Mouse (Mus musculus) heart, postnatal 0 days (tissue): ENCODE data around the gene Adam22. TPM values are rescaled to one million over a fixed set of nuclear protein-coding genes. Genes with fewer than 3 reads are reported as not detected.

ENCODE experiments used
- ATAC-seq: fragments of 200-750 bp; cut with Nextera tagmentation; 2 replicates; pipeline ENCODE4 v1.8.0; 2017; ENCODE audit warnings: low read depth, moderate number of reproducible peaks, moderate library complexity; ENCODE audit not compliant: insufficient read depth
- DNase-seq: peaks from one replicate; pipeline ENCODE4 v3.0.0-alpha.2; 2016; ENCODE audit warnings: low spot score
- H3K27ac ChIP-seq: fragments of 300-500 bp; sonication (generic); 2 replicates; pipeline ENCODE4 v1.5.1; 2014; ENCODE audit warnings: low read depth, mild to moderate bottlenecking
- H3K27me3 ChIP-seq: fragments of 300-500 bp; sonication (generic); 2 replicates; pipeline ENCODE4 v1.6.1; 2014; ENCODE audit warnings: low read length, mixed read lengths; ENCODE audit not compliant: control insufficient read depth, insufficient read depth
- H3K36me3 ChIP-seq: fragments of 300-500 bp; sonication (generic); replicated peaks from 2 replicates; pipeline ENCODE4 v1.6.1; 2014; ENCODE audit warnings: low read length, mixed read lengths; ENCODE audit not compliant: control insufficient read depth, insufficient read depth
- H3K4me1 ChIP-seq: fragments of 300-500 bp; sonication (generic); 2 replicates; pipeline ENCODE4 v1.6.1; 2014; ENCODE audit warnings: antibody characterized with exemption; ENCODE audit not compliant: control insufficient read depth, insufficient read depth
- H3K4me2 ChIP-seq: fragments of 300-500 bp; sonication (generic); 2 replicates; pipeline ENCODE4 v1.6.1; 2014; ENCODE audit warnings: low read depth, mild to moderate bottlenecking, low read length, moderate library complexity
- H3K4me3 ChIP-seq: fragments of 300-500 bp; sonication (generic); 2 replicates; pipeline ENCODE4 v1.5.1; 2014; ENCODE audit warnings: low read depth, low read length
- H3K9ac ChIP-seq: fragments of 300-500 bp; sonication (generic); replicated peaks from 2 replicates; pipeline ENCODE4 v1.6.1; 2014; ENCODE audit warnings: low read depth, low read length, mixed read lengths
- H3K9me3 ChIP-seq: fragments of 300-500 bp; sonication (generic); replicated peaks from 2 replicates; pipeline ENCODE4 v1.6.1; 2016; ENCODE audit warnings: low read length; ENCODE audit not compliant: control insufficient read depth
- CTCF ChIP-seq: IDR thresholded peaks from 2 replicates; pipeline ENCODE4 v1.5.1; 2016; ENCODE audit warnings: antibody characterized with exemption, control low read depth, low read depth
- EP300 ChIP-seq: IDR thresholded peaks from 2 replicates; pipeline ENCODE4 v1.6.1; 2016; ENCODE audit warnings: antibody characterized with exemption, low read depth
- WGBS: fragments of 180-500 bp; shearing (Covaris S2); extraction: QIAGEN DNeasy Blood & Tissue Kit; methylation state at CpG from one replicate; pipeline ENCODE4 v1.1.7; 2014; 5-methylcytosine and 5-hydroxymethylcytosine counted together
- polyA plus RNA-seq: library from polyadenylated mRNA; unstranded; fragments of >200 nt; fragmentation: Nextera tagmentation; extraction: Ambion mirVana; gene quantifications from 2 replicates; pipeline ENCODE4 v1.2.1, GENCODE M21; 2015
- total RNA-seq: library from RNA; depleted of rRNA; stranded (reverse); fragments of >200 nt; gene quantifications from 2 replicates; pipeline ENCODE4 v1.2.3, GENCODE M21; 2014; ENCODE audit warnings: low replicate concordance

The Adam22 gene
- total and polyA plus RNA-seq, 2 experiments from 2014 or later: 8.0 to 13.8 TPM

- H3K27ac ChIP-seq: no peak overlapping the region
- H3K4me3 ChIP-seq: no peak overlapping the region
- H3K27me3 ChIP-seq: no peaks in the 10 kb centered on the region
- TF ChIP-seq CTCF (no peak), EP300 (no peak)
- no peak for ATAC-seq
- H3K9ac ChIP-seq: no peak overlapping the region
- DNase-seq: no peak
- no peaks in the 10 kb centered on the region for H3K36me3 ChIP-seq
- no peaks in the 10 kb centered on the region for H3K9me3 ChIP-seq
- H3K4me1 ChIP-seq: no peaks in the 10 kb centered on the region
- 67% methylated on average over 10 of the region's 10 CpGs for WGBS
- H3K4me2 ChIP-seq: no peak overlapping the region
Observed at GRCm38 (mm10) chr5:8349557-8349956, 18.4 kb downstream of the Adam22 start.

- H3K36me3 ChIP-seq: no peaks in the 10 kb centered on the region
- no peak overlapping the region for H3K27ac ChIP-seq
- no peak overlapping the region for H3K9ac ChIP-seq
- H3K27me3 ChIP-seq: no peaks in the 10 kb centered on the region
- ATAC-seq (no peak), DNase-seq (no peak)
- H3K4me2 ChIP-seq: no peak overlapping the region
- H3K4me1 ChIP-seq: no peaks in the 10 kb centered on the region
- H3K4me3 ChIP-seq: no peak overlapping the region
- no peaks in the 10 kb centered on the region for H3K9me3 ChIP-seq
- TF ChIP-seq CTCF: no peak
- TF ChIP-seq EP300: no peak
Observed at GRCm38 (mm10) chr5:8346329-8346728, 21.6 kb downstream of the Adam22 start.

DNA sequence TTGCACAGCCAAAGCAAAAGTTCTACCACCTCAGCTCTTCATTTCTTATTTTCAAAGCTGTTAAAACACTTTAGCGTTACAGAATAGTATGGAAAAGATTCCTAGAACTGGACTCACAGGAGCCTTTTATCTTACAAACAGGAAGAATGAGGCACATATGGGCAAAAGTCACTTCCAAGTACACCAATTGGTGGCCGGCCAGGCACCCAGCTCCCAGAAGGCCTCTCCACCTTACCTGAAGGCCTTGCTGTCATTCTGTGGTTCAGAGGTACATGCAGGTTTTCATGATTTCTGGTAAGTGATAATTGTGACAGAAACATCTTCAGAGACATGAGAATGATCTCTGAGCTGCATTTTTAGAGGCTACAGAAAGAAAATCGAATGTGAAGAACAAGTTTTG lies 24.7 kb downstream of the Adam22 start:
- TF ChIP-seq CTCF (no peak), EP300 (no peak)
- no peak for DNase-seq
- WGBS: 68% methylated on average over 3 of the region's 3 CpGs
- Histone ChIP-seq H3K4me1 (no peaks in the 10 kb centered on the region), H3K27ac (no peak overlapping the region), H3K4me3 (no peak overlapping the region), H3K36me3 (no peaks in the 10 kb centered on the region), H3K9me3 (no peaks in the 10 kb centered on the region), H3K27me3 (no peaks in the 10 kb centered on the region), H3K4me2 (no peak overlapping the region), H3K9ac (no peak overlapping the region)
- no peak for ATAC-seq

GRCm38 (mm10) chr5:8341676-8342075 lies 26.3 kb downstream of the Adam22 start:
- Histone ChIP-seq H3K27ac (no peak overlapping the region), H3K27me3 (no peaks in the 10 kb centered on the region), H3K4me1 (no peaks in the 10 kb centered on the region), H3K36me3 (no peaks in the 10 kb centered on the region), H3K4me3 (no peak overlapping the region), H3K4me2 (no peak overlapping the region), H3K9ac (no peak overlapping the region), H3K9me3 (no peaks in the 10 kb centered on the region)
- WGBS: 81% methylated on average over 4 of the region's 4 CpGs
- TF ChIP-seq EP300 (no peak), CTCF (no peak)
- no peak for DNase-seq
- ATAC-seq: no peak

DNA sequence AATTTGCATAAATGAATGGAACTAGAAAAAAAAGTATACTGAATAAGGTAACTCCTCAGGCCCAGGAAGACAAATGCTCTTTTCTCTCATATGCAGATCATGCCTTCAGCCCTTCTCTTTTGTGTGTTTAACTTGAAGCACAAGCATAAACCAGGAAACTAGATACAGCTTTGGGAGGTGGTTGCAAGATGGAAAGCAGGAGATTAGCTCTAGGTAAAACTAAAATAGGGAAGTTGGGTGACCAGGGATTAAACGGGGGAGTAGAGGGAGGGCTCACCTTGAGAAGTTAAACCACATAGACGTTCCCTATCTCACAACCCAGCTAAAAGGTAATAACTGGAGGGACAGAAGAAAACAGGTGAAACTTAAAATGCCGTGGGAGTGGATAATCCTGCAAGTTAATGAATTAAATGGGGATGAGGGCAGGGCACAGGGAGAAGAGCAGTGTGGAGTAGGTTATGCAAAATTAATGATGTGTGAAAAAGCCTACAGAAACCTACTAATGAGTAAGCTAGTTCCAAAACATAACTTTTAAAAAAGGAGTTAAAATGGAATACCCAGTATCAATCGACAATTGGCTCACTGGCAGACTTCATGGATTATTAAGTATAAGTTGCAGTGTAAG lies 40.2 kb downstream of the Adam22 start:
- Histone ChIP-seq H3K4me3 (no peak overlapping the region), H3K27me3 (no peaks in the 10 kb centered on the region), H3K36me3 (no peaks in the 10 kb centered on the region), H3K27ac (no peak overlapping the region), H3K9ac (no peak overlapping the region), H3K4me1 (no peaks in the 10 kb centered on the region), H3K4me2 (no peak overlapping the region), H3K9me3 (no peaks in the 10 kb centered on the region)
- no peak for ATAC-seq
- TF ChIP-seq CTCF (no peak), EP300 (no peak)
- DNase-seq: no peak
- WGBS: 73% methylated on average over 4 of the region's 4 CpGs

DNA sequence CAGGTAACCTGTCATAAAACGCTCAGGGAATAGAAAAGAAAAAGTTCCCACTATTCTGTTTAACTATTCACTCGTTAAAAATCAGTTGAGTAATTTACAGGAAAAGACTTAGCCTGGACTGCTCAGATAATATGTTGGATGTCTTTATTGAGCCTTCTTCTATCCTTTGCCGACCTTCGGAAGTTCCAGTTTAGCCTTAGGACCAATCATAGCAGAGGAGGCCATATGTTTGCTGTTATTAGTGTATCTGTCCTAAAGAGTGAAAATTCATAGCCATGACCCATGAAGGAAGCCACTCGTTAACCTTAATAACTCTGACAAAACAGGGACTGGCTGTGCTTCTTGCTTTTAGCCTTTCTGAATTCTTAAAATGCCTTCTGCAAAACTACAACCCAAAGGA lies 41.3 kb downstream of the Adam22 start:
- WGBS: 82% methylated on average over 5 of the region's 5 CpGs
- Histone ChIP-seq H3K4me3 (no peak overlapping the region), H3K36me3 (no peaks in the 10 kb centered on the region), H3K4me2 (no peak overlapping the region), H3K9me3 (no peaks in the 10 kb centered on the region), H3K27ac (no peak overlapping the region), H3K27me3 (no peaks in the 10 kb centered on the region), H3K4me1 (no peaks in the 10 kb centered on the region), H3K9ac (no peak overlapping the region)
- ATAC-seq (no peak), DNase-seq (no peak)
- TF ChIP-seq EP300 (no peak), CTCF (no peak)
